Mouse (Mus musculus) spleen, adult 18-20 months (tissue): ENCODE measurements around the gene Pola2.

Experiments
- DNase-seq, 2 experiments: peaks; one replicate each; pipeline ENCODE4 v3.0.0; 2022; ENCODE audit warnings: mixed read lengths in 2 of 2

The Pola2 gene

DNA sequence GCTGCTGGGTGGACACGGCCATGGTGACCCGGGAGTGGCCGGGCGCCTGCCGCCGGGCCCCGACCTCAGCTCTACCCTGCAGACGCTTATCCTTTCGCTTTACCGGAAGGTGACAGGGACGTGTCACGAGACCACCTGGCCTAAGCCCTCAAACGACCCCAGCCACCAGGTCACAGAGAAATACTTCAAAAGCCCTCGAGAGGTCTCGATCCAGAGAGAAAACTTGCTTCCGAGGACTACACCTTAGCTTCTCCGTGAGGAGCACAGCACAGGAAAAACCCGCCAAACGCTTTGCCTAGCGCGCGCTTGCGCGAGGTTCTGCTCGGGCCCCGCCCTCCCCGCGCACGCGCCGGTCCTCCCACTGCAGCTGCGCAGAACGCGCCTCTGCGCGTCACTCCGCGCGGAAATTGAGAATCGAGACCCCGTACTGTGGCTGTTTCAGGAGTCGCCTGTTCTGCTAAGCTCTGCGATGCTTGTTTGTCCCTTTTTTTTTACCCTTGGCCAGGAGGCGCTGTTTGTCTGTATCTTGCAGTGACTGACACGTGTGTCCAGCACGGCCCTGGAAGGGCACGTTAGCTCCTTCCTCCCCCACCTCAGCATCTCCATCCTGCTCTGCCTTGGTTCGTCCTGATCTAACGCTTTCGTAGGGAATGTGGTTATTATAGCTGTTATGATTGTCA is at the start of gene Pola2:
Pola2 (minus strand) TSS at position 320 of the 680 bp plus-strand sequence.
- peak; percentile 80 to 89 for DNase-seq

GRCm38 (mm10) chr19:6013691-6014090 is 49.7 kb upstream of the Pola2 start:
- DNase-seq: no peak

DNA sequence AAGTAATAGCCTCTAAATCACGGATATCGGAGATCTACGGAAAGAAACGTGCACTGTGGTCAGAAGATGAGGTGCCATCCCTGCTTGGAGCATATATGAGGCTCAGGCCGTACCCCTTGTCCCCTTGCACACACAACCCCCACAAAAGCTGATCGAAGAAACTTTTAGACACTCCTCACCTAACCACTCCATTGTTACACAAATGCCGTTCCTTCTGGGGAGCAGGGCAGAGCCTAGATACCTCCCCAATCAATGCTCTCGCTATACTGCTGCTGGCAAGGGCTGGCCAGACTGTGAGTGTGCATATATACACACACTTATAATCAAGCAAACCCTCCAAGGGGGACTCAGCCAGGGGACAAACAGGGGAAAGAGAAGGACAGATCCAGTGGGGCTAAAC is 45.1 kb upstream of the Pola2 start:
- no peak for DNase-seq

DNA sequence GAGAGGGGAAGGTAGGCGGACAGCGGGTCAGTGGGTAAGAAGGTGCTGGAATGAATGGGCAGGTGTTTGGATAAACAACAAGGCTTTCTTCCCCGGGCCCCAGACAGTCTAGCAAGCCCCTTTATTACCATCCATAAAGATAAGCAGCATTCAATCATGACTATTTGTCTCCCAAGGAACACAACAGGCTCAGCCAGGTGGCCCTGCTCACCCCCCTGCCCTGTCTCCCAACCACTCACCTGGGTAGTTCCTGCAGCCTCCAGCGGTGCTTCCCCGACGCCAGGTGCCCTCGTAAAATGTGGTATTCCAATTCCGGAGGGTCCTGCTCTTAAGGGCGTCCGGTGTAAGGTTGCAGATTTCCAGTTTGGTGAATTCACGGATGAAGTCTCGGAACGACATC is 43.0 kb upstream of the Pola2 start:
- no peak for DNase-seq

GRCm38 (mm10) chr19:6005541-6005940 is 41.5 kb upstream of the Pola2 start:
- no peak for DNase-seq

DNA sequence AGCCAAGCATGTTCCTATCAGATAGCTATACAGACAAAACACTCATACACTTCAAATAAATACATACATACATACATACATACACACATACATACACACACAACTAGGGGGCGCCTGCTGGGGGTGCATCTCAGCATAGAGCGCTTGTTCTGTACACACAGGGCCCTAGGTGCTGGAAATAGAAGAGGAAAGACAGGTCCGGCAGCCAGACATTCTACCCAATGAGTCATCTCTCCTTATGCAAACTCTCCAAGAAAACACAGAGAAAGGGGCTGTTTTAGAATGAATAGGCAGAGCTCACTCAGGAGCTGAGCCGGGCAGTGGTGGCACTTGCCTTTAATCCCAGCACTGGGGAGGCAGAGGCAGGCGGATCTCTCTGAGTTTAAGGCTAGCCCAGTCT is 36.0 kb upstream of the Pola2 start:
- DNase-seq: no peak

DNA sequence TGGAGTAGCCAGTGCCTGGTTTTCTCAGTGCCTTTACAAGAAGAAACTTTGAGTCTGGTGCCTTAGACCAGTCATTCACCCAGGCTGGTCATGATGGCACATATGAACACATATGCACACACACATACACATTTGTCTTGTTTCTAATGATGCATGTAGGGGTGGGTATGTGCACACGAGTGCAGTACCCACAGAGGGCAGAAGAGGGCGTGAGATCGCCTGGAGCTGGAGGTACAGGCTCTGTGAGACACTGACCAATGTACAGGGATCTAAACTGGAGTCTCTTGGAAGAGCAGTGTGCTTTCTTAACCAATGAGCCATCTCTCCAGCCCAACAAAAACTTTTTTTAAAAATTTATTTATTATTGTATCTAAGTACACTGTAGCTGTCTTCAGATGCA is 34.2 kb upstream of the Pola2 start:
- no peak for DNase-seq

DNA sequence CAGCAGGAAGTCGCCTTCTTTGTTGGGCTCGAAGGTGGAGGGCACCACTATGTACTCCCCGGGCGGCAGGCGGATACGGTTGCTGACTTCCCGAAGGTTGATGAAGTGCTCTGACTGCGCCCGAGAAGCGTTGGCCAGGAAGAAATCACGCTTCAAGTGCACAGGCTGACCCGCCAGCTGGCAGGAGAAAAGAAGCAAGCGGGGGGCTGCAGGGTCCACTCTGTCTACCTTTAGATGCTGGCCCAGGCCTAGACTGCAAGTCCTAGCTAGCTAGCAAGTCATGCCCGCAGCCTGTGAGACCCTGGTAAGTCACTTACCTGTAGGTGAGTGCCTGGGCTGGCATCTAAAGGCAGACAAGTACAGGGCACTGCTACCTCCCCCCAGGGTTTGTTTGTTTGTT is 30.7 kb upstream of the Pola2 start:
- DNase-seq: no peak

- no peak for DNase-seq
Measured at GRCm38 (mm10) chr19:5992012-5992411, 28.0 kb upstream of the Pola2 start.

DNA sequence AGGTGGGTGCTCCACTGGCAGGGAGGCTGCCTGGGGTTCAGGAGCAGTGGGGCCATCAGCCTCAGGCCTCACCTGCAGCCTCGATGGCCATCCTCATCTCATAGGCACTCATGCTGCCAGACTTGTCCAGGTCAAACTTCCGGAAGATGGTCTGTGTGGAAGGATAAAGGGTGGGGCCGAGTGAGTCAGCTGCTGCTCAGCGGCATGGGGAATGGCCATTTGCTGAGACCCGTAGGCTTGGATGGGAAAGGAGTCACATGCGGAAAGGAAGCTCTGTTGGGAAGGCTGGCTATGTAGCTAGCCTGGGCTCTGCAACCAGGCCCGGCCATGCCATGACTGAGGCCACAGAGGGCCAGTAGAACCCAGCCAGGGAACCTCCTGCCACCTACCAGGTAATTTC is 27.5 kb upstream of the Pola2 start:
- no peak for DNase-seq

DNA sequence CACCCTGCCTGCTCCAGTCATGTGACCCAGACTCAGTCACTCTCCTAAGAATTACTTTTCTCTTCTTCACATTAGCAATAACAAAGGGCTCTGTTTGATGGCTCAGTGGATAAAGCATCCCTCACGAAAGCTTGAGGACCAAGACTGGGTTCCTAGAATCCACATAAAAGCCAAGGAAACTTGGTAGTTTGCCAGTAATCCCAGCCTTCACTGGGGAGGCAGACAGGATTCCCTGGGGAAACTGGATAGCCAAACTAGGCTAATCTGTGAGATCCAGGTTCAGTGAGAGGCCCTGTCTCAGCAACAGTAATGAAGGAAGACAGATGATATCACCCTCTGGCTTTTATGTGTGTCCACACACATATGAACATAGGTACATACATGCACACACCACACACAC is 26.9 kb upstream of the Pola2 start:
- DNase-seq: no peak

- DNase-seq: no peak
Measured at GRCm38 (mm10) chr19:5990033-5990432, 26.0 kb upstream of the Pola2 start.

DNA sequence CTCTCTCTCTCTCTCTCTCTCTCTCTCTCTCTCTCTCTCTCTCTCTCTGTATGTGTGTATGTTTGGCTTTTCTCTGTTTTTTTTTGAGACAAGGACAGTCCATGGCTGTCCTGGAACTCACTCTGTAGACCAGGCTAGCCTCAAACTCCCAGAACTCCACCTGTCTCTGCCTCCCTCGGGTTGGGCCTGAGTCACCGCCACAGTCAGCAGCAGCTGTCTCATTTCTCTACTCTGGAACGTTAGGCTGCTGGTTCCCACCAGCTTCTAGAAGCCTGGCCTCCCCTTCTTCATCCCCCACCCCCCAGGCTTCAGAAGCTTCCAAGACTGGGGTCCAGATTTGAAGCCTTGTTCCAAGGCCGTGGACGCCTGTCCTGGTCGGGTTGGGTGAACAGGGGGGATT is 25.6 kb upstream of the Pola2 start:
- no peak for DNase-seq

GRCm38 (mm10) chr19:5988815-5989452 is 24.9 kb upstream of the Pola2 start:
- DNase-seq: peak; percentile 60 to 74

DNA sequence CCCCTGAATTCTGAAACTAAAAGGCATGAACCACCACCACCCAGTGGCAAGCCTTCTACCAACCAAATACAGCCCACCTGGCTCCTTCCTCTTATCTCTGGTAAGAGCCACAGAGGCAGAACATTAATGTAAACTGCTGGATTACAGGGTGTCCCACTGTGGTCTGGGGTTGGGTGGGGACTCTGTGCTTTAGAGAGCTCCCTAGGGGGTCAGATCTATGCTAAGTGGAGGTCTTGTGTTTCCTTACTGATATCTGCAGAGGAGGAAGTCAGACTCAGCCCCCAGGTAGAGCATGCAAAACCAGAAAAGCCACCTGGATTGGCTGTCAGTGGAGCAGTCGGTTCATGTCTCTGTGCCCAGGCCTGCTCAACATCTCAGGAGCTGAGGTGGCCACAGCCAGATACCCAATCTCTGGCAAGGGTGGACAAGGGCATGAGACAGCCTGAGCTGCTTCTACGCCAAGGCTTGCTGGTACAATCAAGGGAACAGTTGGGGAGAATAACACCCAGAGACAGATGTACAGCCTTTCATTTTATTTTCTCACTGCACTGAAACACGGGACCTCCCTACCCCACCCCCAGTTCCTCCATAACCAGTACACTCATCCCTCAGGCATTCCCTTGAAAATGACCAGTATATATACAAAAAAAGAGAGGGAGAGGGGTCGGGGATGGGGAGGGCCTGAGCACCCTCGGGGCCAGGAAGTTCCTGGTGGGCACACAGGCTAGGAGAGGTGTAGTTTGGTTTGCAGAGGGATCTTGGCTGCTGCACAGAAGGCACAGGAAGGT is 24.2 kb upstream of the Pola2 start:
- DNase-seq: peak in 1 of 2 experiments; percentile 19

DNA sequence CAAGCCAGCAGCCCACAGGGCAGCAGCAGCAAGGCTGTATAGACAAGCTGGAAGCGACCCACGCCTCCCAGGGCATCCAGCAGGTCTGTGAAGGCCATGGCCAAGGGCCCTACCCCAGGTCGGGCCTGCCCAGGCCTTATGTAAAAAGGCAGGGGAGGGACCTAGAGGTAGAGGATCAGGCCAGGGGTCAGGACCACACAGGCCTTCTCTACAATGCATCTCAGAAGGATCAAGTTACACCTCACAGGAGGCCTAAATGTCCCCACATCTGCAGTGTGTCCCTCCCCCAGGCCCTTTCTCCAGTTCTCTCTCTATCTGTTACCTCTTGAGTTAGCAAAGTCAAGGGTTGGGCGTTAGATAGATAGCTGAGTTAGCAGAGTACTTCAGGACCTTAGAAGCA is 22.0 kb upstream of the Pola2 start, which contains the start of gene Slc22a20:
Slc22a20 (minus strand) TSS at position 101 of the 400 bp plus-strand sequence.
- DNase-seq: no peak

DNA sequence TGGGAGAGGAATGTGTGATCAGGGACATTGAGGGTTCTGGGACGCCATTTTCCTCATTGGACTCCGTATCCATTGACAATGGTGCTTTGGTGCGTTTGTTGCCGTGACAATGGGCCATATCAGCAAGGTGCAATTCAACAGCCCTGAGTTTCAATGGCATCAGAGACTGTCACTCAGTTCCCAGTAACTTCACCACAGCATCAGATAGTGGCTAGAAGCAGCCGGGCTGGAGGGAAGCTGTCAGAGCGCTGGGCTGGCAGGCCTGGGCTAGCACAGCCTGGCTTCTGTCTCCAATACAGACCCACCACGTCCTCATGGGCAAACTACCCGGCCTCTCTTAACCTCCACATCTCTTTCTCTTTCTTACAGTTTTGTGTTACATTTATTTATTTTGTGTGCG is 16.5 kb upstream of the Pola2 start:
- no peak for DNase-seq

DNA sequence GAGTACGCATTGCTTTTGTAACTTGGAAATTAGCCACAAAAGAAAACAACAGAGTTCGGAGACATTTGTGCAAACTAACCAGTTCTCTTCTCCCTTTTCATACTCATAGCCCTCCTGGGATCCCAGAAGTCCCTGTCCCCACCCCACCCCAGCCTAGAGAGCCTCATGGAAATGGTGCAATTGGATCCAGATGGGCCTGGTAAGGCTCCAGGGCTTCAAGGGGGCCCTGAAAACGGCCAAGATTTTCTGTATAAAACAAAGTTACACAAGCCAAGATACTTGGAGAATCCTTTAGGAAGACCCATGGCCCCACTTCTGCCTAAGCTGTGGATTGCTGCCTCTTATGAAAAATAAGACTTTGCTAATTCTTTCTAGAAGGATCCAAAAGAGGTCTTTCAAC is 13.7 kb upstream of the Pola2 start:
- no peak for DNase-seq

- DNase-seq: no peak
Measured at GRCm38 (mm10) chr19:5975676-5976075, 11.7 kb upstream of the Pola2 start.

GRCm38 (mm10) chr19:5975112-5975511 is 11.1 kb upstream of the Pola2 start:
- no peak for DNase-seq

- DNase-seq: no peak
Measured at GRCm38 (mm10) chr19:5967664-5968063, 3.7 kb upstream of the Pola2 start.

GRCm38 (mm10) chr19:5966786-5967185 is 2.8 kb upstream of the Pola2 start:
- no peak for DNase-seq

DNA sequence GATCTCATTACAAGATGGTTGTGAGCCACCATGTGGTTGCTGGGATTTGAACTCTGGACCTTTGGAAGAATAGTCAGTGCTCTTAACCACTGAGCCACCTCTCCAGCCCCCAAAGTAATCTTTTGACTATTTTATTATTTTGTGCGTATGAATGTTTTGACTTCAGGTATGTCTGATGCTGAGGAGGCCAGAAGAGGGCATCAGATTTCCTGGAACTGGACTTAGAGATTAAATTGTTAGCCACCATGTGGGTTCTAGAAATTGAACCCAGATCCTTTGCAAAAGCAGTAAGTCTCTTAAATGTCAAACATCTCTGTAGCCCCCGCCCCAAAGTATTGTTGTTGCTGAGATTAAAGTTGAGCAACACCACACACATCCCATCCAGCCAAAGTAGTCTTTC is 1.9 kb upstream of the Pola2 start:
- no peak for DNase-seq

DNA sequence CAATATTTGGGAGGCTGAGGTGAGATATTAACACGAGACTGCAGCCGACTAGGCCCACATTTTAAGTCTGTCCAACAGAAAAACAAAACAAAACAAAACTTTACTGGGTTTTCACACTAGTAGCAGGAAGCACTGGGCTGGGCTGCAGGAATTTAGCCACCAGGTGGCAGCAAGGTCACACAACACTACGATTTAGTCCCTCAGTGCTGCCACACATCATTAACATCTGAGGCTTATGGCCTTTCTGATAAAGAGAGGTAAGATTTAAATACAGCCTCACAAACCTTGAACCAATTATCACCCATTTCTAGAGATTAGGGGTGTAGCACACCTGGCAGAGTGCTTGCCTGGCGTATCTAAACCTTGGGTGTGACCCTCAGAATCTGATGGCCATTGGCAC is 1.3 kb upstream of the Pola2 start:
- peak; percentile 52 to 75 for DNase-seq
